Mouse (Mus musculus): ENCODE data around the gene Golph3l.
"Not testable (repeated sequence)": the region's sequence is repeated elsewhere in the genome, so short reads cannot be mapped to it uniquely, and the experiment has no call there.

Golph3l gene

DNA sequence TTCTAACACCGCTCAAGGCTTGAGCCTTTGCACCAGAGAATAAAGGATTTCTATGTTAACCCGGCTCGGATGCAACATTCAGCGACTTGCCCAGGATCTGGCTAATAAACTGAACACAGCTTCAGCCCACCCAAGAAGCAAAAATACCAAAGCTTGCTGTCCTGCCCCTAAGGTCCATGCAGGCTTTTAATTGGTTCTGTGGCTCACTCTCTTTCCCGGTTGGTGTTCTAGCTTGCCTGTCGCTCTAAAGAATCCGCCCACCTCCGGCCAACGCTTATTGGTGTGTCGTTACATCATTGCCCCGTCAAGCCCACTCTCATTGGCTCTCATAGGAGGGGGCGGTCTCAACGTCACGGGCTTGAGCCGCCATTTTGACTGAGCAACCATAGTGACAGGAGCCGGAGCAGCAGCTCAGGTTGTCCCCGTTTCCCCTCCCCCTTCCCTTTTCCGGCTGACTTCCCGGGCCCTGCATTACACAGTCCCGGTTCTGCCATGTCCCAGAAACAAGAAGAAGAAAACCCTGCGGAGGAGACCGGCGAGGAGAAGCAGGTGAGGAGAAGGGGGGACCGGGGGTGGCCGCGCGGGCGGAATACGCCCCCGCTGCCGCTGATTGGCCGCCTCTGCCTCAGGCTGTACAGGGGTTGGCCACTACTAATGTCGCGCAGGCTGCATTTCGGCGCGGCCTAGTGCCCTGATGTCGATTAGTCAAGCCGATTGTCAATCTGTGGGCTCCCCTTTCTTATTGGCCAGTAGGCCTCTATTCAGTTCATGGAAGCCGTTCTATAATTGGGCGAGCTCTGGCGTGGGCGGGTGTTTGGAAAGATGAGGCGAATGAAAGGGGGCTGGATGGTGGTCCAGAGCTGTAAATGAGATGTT is 36.1 kb downstream of the Golph3l start, which contains the start of gene Ensa:
Gene Ensa (plus strand): TSS at position 366 of the 876 bp plus-strand sequence.
- DNase-seq = peak; percentile 99

DNA sequence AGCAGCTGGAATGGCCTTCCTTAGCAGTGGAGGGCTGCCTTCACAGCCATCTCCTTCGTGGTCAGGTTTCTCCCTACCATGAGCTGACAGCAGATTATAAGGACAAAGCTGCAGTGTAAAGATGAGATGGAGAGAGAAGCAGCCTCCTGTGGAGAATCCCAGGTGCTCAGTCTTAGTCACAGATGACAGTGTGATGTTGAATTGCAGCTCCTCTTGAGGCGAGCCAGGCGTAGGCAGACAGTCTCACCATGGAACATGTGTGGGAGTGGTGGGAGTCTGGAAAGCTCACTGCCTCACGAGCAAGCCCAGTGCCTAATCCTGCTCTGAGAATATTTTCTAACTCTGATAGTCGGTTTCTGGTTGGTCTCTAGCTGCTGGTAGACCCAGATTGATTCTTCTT is 39.0 kb downstream of the Golph3l start:
- DNase-seq = peak; percentile 93

DNA sequence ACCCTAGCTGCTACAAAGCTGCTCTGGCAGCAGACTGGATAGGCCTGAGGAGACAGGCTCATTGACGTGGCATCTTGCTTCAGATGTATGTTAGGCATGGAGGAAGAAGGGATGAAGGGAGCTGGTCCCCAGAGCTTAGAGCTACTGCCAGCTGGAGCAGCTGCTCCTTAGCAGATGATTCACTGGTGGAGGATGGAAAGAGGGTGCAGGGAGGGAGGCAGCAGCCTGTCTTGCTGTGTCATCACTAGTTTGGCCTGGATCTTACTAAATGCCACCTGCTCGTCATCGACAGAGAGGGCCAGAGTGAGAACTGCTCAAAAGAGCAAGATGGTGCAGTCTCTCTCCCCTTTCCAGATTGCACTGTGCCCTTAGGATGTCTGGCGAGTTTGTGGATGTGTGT is 41.0 kb downstream of the Golph3l start:
- peak; percentile 87 for DNase-seq

DNA sequence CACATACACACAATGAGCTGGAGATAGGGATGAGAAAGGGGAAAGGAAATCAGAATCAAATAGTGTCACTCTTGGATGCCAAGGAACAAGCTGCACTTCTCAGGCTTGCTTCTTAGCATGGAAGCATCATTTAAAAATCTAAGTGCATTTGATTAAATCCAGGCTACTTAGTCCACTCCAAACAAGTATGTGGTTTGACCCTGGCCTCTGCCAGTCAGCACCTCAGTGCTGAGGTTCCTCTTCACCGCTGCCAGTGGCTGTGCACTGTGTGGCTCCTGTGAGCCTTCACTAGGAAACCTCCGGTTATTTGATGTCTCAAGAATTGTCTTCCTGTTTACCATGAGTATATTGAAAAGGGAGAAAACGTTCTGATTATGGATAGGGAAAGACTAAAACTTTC is 42.1 kb downstream of the Golph3l start:
- DNase-seq = no peak

DNA sequence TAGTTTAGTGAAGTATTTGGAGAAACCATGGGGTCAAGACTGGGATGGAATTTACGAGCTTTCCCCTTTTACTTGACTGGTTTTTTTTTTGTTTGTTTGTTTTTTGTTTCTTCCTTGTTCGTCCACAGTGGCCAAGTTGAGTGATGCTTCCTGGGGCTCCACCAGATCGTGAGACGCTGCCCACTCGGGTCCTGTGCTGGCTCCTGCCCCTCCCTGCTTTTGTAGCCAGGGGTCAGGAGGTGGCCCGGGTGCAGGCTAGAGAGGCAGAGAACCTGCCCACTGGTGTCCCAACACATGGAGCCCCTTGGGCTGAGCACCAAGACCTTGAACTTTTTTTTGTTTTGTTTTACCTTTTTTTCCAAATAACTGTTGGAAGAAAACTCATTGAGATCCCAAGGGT is 42.6 kb downstream of the Golph3l start:
- DNase-seq = no peak

DNA sequence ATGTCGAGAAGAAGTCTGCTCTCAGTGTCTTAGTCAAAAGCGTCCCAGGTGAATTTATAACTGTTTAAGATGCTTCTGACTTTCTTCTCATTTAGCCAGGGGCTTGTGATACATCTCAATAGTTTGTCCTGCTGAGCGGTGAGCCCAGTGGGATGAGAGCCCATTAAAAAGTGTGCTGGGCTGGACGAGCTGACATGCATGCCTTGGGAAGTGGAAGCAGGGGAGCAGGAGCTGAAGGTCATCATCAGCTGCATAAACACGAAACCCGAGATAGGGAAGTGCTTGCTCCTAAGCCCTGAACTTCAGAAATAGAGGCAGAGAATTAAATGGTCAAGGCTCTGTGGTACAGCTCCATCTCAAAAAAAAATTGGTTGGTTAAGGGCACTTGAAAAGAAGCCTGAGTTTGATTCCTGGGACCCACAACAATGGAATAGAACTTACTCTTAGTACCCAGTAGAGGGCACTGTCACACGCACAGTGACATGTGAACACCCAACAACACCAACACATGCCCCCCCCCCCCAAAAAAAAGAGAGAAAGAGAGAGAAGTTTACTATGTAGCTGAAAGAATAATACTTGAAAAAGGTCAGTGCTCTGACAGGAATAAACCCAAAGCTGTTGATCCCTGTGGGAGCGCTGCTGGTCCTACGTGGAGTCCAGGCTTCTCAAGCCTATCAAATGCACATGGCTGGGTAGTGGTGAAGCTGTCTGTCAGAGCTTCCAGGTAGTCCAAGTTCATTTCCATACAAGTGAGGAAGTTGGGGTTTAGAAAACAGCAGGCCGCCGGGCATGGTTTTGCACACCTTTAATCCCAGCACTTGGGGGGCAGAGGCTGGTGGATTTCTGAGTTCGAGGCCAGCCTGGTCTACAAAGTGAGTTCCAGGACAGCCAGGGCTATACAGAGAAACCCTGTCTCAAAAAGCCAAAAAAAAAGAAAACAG is 44.2 kb downstream of the Golph3l start:
- no peak for DNase-seq

DNA sequence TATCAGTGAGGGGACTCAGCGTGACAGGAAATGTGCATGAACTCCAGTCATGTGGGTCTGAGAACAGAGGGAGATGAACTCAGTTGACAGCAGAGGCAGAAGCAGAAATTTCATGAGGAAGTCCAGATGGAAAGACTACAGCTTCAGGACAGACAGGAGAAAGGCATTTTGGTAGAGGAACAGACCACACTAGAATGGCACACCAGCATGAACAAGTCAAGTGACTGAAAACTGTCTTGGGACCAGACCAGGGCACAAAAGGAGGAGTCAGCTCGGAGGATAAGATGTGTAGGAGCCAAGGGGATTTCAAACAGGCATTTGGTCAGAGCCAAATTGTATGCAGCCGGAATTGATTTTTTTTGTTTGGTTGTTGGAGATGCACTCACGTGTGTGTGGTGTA is 46.9 kb downstream of the Golph3l start:
- DNase-seq = no peak

DNA sequence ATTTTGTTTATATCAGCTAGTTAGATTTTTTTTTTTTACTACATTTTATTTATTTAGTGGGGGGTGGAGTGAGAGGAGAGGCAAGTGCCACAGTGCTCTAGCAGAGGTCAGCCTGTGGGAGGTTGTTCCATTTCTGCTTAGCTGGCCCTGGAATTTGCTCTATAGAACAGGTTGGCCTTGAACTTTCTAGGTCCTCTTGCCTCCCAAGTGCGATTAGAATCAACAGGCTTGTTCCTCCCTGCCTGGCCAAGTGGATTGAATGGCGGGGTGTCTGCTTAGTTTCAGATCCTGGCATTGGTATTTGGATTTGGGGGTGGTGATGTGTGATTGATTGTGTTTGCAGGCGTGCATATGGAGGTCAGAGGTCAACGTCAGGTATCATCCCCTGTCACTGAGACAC is 47.3 kb downstream of the Golph3l start:
- DNase-seq = no peak

DNA sequence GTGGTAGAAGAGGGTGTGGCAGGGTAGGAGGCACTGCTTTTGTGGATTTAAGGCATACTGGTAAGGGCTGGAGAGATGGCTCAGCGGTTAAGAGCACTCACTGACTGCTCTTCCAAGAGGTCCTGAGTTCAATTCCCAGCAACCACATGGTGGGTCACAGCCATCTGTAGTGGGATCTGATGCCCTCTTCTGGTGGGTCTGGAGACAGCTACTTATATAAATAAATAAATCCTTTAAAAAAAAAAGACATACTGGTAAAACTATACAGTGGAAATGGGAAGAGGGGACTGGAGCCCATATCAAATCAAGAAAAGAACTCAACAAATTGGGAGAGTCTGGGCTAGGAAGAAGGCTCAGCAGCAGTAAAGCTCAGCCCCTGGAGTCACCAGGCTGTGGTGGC is 51.0 kb downstream of the Golph3l start:
- DNase-seq = no peak

DNA sequence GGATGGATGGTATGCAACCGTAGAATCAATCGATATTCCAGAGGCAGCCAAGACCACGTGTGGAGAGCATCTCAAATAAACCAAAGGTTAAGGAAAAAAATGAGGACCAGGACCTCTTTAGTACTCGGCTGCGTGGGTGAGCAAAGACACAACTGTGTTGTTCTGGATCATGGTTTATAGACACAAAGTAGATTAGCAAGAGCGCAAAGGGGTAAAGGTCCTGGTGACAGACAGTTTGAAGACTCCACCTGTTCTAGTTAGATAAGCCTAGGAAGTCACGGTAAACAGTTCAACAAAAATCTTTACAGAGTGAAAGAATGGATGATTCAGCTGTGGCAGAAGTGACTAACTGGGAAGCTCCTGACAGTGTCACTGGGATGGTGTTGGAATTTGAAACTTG is 54.4 kb downstream of the Golph3l start:
- DNase-seq = no peak

DNA sequence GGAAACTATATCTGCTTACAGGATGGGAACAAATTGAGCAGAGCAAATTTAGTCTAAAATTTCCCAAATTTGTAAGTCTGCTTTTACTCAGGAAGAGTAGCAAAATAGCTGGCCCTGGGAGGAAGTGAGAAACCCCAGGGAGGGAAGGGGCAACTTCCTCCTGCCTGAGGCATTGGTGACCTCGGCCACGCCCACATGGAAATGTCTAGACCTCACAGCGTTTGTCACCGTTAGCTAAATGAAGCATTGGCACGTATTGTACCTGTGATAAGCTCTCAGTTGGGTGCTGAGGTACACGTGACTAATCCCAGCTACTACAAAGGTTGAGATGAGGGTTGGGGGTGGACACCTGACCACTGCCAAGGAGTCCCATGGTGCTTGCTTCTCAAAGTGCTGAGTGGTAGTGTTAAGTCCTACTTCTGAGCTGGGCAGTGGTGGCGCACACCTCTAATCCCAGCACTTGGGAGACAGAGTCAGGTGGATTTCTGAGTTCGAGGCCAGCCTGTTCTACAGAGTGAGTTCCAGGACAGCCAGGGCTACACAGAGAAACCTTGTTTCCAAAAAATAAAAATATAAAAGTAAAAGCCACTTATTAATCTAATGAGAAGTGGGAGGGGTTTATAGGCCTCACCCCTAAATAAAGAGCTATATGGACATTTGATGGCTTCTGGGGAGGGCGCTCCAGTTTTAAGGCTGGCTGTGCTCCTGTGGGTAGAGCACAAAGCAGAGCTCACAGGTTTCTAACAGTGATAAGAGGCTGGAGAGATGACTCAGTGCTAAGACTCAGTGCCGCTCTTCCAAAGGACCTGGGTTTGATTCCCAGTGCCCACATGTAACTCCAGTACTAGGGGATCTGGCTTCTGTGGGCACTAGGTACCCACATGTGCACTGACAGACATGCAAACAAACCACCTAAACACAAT is 56.8 kb downstream of the Golph3l start:
- no peak for DNase-seq

DNA sequence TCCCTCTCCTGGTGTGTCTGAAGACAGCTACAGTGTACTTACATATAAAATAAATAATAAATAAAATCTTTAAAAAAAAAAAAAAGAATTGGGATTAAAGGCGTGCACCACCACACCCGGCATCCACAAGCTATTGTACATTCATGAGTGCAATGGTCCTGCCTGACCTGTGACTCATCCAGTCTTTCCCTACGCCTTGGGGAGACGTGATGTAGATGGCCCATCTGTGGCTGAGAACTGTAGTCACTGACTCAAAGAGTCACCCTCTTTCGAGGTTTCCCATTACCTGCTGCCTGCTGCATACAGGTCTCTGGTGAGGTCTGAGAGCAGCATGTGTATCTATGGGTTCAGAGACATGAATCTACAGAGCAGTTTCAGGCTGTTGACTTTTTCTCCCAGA is 59.3 kb downstream of the Golph3l start:
- no peak for DNase-seq

DNA sequence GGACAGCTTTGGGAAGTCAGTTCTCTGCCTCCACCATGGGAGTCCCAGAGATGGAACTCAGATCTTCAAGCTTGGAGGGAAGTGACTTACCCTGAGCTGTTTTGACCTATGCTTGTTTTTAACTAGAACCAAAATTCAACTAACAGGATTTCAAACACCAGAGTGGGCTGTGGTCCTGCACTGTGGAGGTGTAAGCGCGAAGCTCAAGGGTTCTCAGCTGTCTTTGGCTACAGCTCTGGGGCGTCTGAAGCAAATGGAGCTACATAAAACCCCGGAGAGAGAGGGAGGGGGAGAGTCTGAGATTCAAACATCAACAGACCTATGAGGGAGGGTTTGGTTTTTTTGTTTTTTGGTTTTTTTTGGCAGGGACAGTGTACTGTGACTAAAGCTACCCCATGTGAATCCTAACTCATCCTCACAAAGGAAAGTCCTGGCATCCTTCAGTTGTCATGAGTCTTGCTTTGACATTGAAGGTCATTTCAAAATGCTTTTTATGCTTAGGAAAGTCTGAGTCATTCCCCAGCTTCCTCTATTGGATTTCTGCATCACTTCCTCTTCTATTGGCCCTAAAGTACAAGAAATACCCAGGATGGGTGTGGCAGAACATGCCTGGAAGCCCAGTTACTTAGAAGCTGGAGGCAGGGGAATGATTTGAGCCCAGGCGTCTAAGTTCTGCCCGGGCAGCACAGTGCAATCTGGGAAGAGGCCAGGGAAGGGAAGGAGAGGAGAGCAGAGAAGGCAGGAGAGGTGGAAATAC is 61.7 kb downstream of the Golph3l start:
- no peak for DNase-seq

DNA sequence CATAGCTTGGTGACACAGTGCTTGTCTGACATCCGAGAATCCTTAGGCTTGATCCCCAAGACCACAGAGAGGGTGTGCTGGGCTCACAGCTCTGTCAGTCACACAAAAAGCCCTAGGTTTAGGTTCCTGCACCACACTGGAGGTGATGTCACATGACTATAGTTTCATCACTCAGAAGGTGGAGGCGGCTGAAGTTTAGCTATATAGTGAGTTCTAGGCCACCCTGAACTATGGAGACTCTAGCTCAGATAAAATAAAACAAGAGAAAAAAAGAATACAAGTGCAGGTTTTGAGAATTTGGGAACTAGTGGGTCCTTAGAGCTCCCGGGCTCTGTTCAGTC is 62.3 kb downstream of the Golph3l start:
- no peak for DNase-seq

DNA sequence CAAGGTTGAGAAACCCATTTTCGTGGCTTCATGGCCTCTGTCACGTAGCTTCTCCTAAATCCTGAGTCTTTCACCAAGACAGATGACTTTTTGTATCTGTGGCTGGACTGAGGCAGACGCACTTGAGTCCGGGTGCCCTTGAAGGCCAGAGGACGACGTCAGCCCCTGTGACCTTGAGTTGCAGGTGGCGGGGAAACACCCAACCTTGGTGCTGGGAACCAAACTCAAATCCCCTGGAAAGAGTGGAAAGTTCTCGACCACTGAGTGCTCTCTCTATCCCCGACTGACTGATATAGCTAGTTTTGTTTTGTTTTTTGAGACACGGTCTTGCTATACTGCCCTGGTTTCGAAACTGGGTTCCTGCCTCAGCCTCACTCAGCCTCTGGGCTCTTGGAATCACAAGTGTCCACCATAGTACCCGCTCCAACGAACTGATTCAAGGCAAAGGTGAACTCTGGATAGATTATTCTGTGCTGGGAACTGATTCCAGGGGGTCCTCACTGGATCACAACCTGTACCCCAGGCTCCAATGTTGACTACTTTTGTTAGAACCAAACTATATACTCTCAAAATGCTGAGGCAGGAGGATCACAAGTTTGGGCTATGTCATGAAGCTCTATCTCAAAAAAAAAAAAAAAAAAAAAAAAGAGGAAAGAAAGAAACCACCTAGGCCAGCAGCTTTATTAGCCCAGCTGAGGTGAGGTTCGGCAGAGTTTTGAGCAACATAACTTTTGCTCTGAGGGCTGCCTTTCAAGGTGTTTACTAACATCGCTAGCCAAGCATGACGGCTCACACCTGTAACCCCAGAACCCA is 62.9 kb downstream of the Golph3l start:
- DNase-seq = no peak

DNA sequence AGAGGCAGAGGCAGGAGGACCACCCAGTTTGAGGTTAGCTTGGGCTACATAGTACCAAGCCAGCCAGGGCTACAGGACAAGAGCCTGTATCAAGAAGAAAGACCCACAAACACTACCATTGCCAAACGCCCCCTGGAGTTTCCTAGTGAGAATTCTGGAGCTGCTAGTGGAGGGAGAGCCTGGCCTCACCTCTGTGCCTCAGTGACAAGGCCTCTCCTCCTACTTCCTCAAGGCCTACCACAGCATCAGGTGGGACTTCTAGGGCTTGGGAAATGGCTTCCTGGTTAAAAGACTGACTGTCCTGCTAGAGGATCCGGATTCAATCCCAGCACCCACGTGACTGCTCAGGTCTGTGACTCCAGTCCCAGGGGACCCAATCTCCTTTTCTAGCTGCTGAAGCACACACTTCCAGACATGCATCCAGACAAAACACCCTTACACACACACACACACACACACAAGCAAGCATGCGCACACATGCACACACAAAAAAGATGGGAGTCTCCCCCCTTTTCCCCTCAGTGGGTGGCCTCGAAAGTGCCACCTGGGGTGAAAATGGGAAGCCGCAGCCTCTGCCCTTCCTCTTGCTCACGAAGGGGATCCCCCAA is 63.6 kb downstream of the Golph3l start:
- DNase-seq = no peak

DNA sequence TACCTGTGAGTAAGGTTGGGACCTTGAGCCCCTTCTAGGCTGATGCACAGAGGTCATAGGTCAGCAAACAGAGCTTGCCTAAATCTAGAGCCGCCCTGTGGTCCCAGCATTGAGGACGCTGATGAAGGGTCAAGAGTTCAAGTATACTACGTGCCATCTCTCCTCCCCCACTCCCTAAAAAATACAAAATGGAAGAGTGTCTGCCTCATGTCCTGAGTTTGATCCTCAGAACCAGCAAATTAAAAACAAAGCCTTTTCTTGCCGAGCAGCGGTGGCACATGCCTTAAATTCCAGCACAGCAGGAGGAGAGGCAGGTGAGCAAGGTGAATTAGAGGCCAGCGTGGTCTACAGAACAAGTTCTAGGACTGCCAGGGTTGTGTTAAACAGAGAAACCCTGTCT is 64.1 kb downstream of the Golph3l start:
- DNase-seq = no peak

DNA sequence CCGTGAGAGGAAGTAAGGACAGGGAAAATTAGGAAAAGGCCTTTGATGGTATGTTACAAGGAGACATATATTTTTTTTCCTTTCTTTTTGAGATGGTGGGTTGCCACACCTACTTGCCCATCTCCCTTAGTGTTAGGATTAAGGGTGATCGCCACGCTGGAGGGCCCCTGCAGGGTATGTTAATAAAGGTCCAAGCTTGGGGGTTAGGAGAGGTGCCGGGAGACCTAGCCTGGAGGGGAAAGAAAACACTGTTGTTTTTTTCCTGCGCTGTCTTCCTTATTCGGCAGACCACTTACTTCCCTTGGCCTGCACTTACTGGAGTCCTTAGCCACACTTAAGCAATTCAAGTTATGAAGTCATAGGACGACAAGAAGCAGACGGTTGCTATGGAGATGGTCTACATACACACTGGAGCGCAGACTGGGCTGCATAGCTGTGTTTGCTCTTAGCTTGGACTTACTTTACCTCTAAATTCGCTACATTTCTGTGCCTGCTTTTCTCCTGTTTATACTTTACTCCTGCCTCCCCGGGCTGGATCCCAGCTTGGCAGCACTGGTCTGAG is 64.8 kb downstream of the Golph3l start:
- DNase-seq = no peak

DNA sequence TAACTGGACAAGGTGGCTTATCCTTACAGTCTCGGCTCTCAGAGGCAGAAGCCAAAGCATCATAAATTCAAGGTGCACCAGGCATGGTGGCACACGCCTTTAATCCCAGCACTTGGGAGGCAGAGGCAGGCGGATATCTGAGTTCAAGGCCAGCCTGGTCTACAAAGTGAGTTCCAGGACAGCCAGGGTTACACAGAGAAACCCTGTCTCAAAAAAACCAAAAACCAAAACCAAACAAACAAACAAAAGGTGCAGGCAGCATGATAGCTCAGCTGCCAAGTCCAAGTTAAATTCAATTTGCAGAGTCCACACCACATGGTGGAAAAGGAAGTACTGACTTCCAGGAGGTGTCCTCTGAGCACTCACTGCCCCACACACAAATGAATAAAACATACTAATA is 65.6 kb downstream of the Golph3l start:
- not testable (repeated sequence) for DNase-seq

DNA sequence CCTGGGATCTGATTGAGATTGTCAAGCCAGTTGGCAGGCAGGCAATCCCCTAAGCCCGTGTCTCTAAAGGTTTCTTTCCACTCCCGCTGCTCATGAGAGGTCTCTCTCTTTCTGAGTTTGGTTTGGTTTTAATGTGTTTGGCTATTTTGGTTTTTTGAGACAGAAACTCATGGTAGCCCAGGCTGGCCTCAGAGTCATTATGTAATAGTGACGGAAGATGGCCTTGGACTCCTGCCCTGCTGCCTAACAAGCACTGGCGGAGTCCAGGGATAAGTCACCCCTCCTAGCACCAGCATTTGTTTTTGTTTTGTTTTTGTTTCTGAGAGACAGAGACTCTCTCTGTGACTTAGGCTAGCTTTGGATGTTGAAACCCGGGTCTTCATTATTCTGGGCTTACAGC is 66.7 kb downstream of the Golph3l start:
- no peak for DNase-seq

All from right cerebral cortex, adult 18-20 months (tissue).